In the genomic region with DNA sequence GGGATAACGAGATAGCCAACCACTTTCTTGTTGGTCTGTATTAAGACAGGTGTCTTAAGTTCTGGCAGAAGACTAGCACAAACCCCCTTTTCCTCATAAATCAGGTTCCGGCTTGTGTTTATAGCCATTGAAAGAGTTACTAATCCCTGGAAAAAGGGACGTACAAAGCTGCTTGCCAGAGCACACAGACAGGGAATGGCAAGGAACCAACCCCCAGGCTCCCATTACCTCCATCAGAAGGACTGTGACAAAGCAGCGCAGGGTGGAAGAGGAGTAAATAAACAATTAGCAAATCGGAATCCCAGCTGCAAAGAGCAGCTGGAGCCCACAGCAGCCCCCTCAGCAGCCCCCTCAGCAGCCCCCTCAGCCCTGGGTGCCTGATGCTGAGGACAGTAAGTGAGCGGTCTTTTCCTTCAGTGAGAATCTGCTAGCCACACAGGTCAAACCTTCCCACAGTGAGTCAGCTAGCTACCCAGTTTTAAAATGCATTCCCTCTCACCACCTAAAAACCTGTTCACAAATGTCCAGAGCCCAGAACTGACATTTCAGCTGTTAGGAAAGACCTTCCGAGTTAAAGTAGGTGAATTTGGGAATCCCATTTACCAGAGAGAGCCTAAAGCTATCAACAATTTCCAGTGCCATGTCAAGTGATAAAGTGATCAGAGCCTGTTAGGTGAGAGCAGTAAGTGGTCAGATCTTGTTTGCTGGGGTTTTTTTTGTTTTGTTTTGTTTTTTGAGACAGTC, we compare ENCODE assay signal across 9 mouse cellular contexts. TPM values are rescaled to one million over a fixed set of nuclear protein-coding genes. Genes with fewer than 3 reads are reported as not detected.
DNase-seq lines count a peak whose midpoint lies in the region; ATAC-seq lines count a peak whose summit lies in the region.
"Had no signal": no experiment of that assay in that cellular context is flagged by ENCODE, and none has a peak within 500 bp of the region (broad histone marks: within the 10 kb centered on the region; RNA-seq: fewer than 3 reads in every experiment).

No protein-coding gene starts in this region.

- no peaks in the 10 kb centered on the region for H3K27me3 ChIP-seq in kidney, embryonic 16.5 days (ENCODE audit: insufficient read depth, low read length)
- H3K27me3 ChIP-seq in forebrain, embryonic 13.5 days: peaks cover 28% of the 10 kb centered on the region; the same call in 1 of the 2 replicates
- H3K27me3 ChIP-seq in liver, embryonic 15.5 days: peaks cover 45% of the 10 kb centered on the region

- H3K9me3 ChIP-seq in kidney, embryonic 16.5 days (ENCODE audit: low read length): no peaks in the 10 kb centered on the region
- H3K9me3 ChIP-seq in forebrain, embryonic 13.5 days (replicated peaks): no peaks in the 10 kb centered on the region
- H3K9me3 ChIP-seq in liver, embryonic 15.5 days (replicated peaks): no peaks in the 10 kb centered on the region

- ATAC-seq in kidney, embryonic 16.5 days (ENCODE audit: low FRiP score, low TSS enrichment): no peak
- peak; percentile 57; the same call in 1 of the 2 replicates for ATAC-seq in forebrain, embryonic 13.5 days
- ATAC-seq in liver, embryonic 15.5 days (ENCODE audit: insufficient read depth): no peak
- ATAC-seq: activated CD4-positive, CD25-positive, alpha-beta regulatory T cell, adult 4 months had no signal

- H3K4me1 ChIP-seq in kidney, embryonic 16.5 days (ENCODE audit: insufficient read depth, low read length): peaks cover 37% of the 10 kb centered on the region
- peaks cover 34% of the 10 kb centered on the region for H3K4me1 ChIP-seq in forebrain, embryonic 13.5 days
- H3K4me1 ChIP-seq in liver, embryonic 15.5 days (replicated peaks): 0 out of 2 replicates have a peak, but pooled peaks cover 4% of the 10 kb centered on the region

- 0 out of 2 replicates have a peak overlapping the region, but pooled peaks have one; percentile 13 for H3K9ac ChIP-seq in kidney, embryonic 16.5 days (replicated peaks; ENCODE audit: low read length)
- peak overlapping the region; percentile 48; the same call in 1 of the 2 replicates for H3K9ac ChIP-seq in forebrain, embryonic 13.5 days
- H3K9ac ChIP-seq in liver, embryonic 15.5 days: no peak overlapping the region

- peak overlapping the region; percentile 78 for H3K4me3 ChIP-seq in kidney, embryonic 16.5 days (ENCODE audit: low read length)
- 0 out of 2 replicates have a peak overlapping the region, but pooled peaks have one; percentile 58 for H3K4me3 ChIP-seq in forebrain, embryonic 13.5 days
- H3K4me3 ChIP-seq in liver, embryonic 15.5 days (replicated peaks): peak overlapping the region; percentile 63

- H3K4me2 ChIP-seq in kidney, embryonic 16.5 days (replicated peaks; ENCODE audit: low read depth, low read length): peak overlapping the region; percentile 85
- peak overlapping the region; percentile 98 for H3K4me2 ChIP-seq in forebrain, embryonic 13.5 days
- peak overlapping the region; percentile 76 for H3K4me2 ChIP-seq in liver, embryonic 15.5 days

- no peaks in the 10 kb centered on the region for H3K36me3 ChIP-seq in kidney, embryonic 16.5 days (ENCODE audit: insufficient read depth, low read length)
- H3K36me3 ChIP-seq in forebrain, embryonic 13.5 days (ENCODE audit: poor library complexity, severe bottlenecking): no peaks in the 10 kb centered on the region
- no peaks in the 10 kb centered on the region for H3K36me3 ChIP-seq in liver, embryonic 15.5 days (replicated peaks)

- WGBS in kidney, embryonic 16.5 days: 27% methylated on average over 7 of the region's 7 CpGs
- 15% methylated on average over 7 of the region's 7 CpGs for WGBS in forebrain, embryonic 13.5 days
- WGBS in liver, embryonic 15.5 days (ENCODE audit: insufficient replicate concordance): 48% methylated on average over 7 of the region's 7 CpGs

- H3K27ac ChIP-seq in kidney, embryonic 16.5 days (ENCODE audit: low read length): no peak overlapping the region
- no peak overlapping the region for H3K27ac ChIP-seq in forebrain, embryonic 13.5 days
- H3K27ac ChIP-seq in liver, embryonic 15.5 days (replicated peaks): no peak overlapping the region

- no peak for DNase-seq in kidney, postnatal 4 days
- peak; percentile 7 for DNase-seq in embryo, embryonic 11 days
- no peak for DNase-seq in left cerebral cortex, adult 11 months (ENCODE audit: low spot score)
- no peak for DNase-seq in cerebellum, adult 18-20 months
- no peak for DNase-seq in urinary bladder, postnatal 10 days (ENCODE audit: low spot score)

RNA-seq across cellular contexts. Expression of gene Depdc7, which starts 1.5 kb away (rescaled TPM):
- polyA plus RNA-seq in kidney, embryonic 16.5 days (2015; fragmentation: Nextera tagmentation; extraction: Ambion mirVana): 24.2 and 26.1 TPM in 2 replicates
- 5.1 TPM in 2 replicates for polyA plus RNA-seq in forebrain, embryonic 13.5 days (2015; fragmentation: Nextera tagmentation; extraction: Ambion mirVana)
- 12.7 and 13.0 TPM in 2 replicates for polyA plus RNA-seq in liver, embryonic 15.5 days (2015; fragmentation: Nextera tagmentation; extraction: Ambion mirVana)
- polyA plus RNA-seq: activated CD4-positive, CD25-positive, alpha-beta regulatory T cell, adult 4 months had no signal

RNA-seq across cellular contexts. Expression of gene Pin1rt1, which starts 25.0 kb away (rescaled TPM):
- 0.19 TPM in 1 of 2 replicates, not detected in the other for polyA plus RNA-seq in kidney, embryonic 16.5 days (2015; fragmentation: Nextera tagmentation; extraction: Ambion mirVana)
- polyA plus RNA-seq in forebrain, embryonic 13.5 days (2015; fragmentation: Nextera tagmentation; extraction: Ambion mirVana): not detected in 2 replicates
- polyA plus RNA-seq in liver, embryonic 15.5 days (2015; fragmentation: Nextera tagmentation; extraction: Ambion mirVana): not detected in 2 replicates
- polyA plus RNA-seq: activated CD4-positive, CD25-positive, alpha-beta regulatory T cell, adult 4 months had no signal

RNA-seq across cellular contexts. Expression of gene Tcp11l1, which starts 29.2 kb away (rescaled TPM):
- polyA plus RNA-seq in kidney, embryonic 16.5 days (2015; fragmentation: Nextera tagmentation; extraction: Ambion mirVana): 31.4 and 36.8 TPM in 2 replicates
- 66.0 and 66.1 TPM in 2 replicates for polyA plus RNA-seq in forebrain, embryonic 13.5 days (2015; fragmentation: Nextera tagmentation; extraction: Ambion mirVana)
- polyA plus RNA-seq in liver, embryonic 15.5 days (2015; fragmentation: Nextera tagmentation; extraction: Ambion mirVana): 4.9 and 5.1 TPM in 2 replicates
